Mouse (Mus musculus): Measurements from ENCODE around the gene Gtf3c1.
A peak's percentile ranks its signal among the peaks of the same experiment; 100 is the strongest.

Gtf3c1 gene

GRCm38 (mm10) chr7:125707593-125708022 is at the start of gene Gtf3c1, which contains the start of gene D430042O09Rik:
Gene Gtf3c1 (minus strand): TSS chr7:125707780.
Gene D430042O09Rik (plus strand): TSS chr7:125707888.
- DNase-seq (ENCODE audit: low read depth, low spot score), result peak; percentile 100

GRCm38 (mm10) chr7:125756806-125757205 is 49.2 kb upstream of the Gtf3c1 start:
- DNase-seq (ENCODE audit: low read depth, low spot score), result no peak

GRCm38 (mm10) chr7:125753326-125753715 is 45.7 kb upstream of the Gtf3c1 start:
- no peak for DNase-seq (ENCODE audit: low read depth, low spot score)

GRCm38 (mm10) chr7:125752699-125753325 is 45.2 kb upstream of the Gtf3c1 start:
- DNase-seq (ENCODE audit: low read depth, low spot score), result no peak

GRCm38 (mm10) chr7:125748186-125748585 is 40.6 kb upstream of the Gtf3c1 start:
- DNase-seq (ENCODE audit: low read depth, low spot score), result peak; percentile 30

GRCm38 (mm10) chr7:125747316-125747690 is 39.7 kb upstream of the Gtf3c1 start:
- DNase-seq (ENCODE audit: low read depth, low spot score), result peak; percentile 13

- no peak for DNase-seq (ENCODE audit: low read depth, low spot score)
Measured at GRCm38 (mm10) chr7:125746621-125747315, 39.2 kb upstream of the Gtf3c1 start.

- no peak for DNase-seq (ENCODE audit: low read depth, low spot score)
Measured at GRCm38 (mm10) chr7:125744774-125745173, 37.2 kb upstream of the Gtf3c1 start.

- no peak for DNase-seq (ENCODE audit: low read depth, low spot score)
Measured at GRCm38 (mm10) chr7:125741271-125741703, 33.7 kb upstream of the Gtf3c1 start.

- DNase-seq (ENCODE audit: low read depth, low spot score), result no peak
Measured at GRCm38 (mm10) chr7:125740521-125740920, 32.9 kb upstream of the Gtf3c1 start.

- DNase-seq (ENCODE audit: low read depth, low spot score), result no peak
Measured at GRCm38 (mm10) chr7:125736366-125737015, 28.9 kb upstream of the Gtf3c1 start.

- no peak for DNase-seq (ENCODE audit: low read depth, low spot score)
Measured at GRCm38 (mm10) chr7:125733791-125734190, 26.2 kb upstream of the Gtf3c1 start.

GRCm38 (mm10) chr7:125731679-125732078 is 24.1 kb upstream of the Gtf3c1 start:
- DNase-seq (ENCODE audit: low read depth, low spot score), result no peak

GRCm38 (mm10) chr7:125723189-125723972 is 15.8 kb upstream of the Gtf3c1 start:
- no peak for DNase-seq (ENCODE audit: low read depth, low spot score)

GRCm38 (mm10) chr7:125722127-125722526 is 14.5 kb upstream of the Gtf3c1 start:
- peak; percentile 15 for DNase-seq (ENCODE audit: low read depth, low spot score)

- no peak for DNase-seq (ENCODE audit: low read depth, low spot score)
Measured at GRCm38 (mm10) chr7:125721033-125721432, 13.5 kb upstream of the Gtf3c1 start.

GRCm38 (mm10) chr7:125720370-125720769 is 12.8 kb upstream of the Gtf3c1 start:
- DNase-seq (ENCODE audit: low read depth, low spot score), result no peak

- DNase-seq (ENCODE audit: low read depth, low spot score), result no peak
Measured at GRCm38 (mm10) chr7:125717612-125718011, 10.0 kb upstream of the Gtf3c1 start.

- no peak for DNase-seq (ENCODE audit: low read depth, low spot score)
Measured at GRCm38 (mm10) chr7:125716724-125717123, 9.1 kb upstream of the Gtf3c1 start.

- DNase-seq (ENCODE audit: low read depth, low spot score), result no peak
Measured at GRCm38 (mm10) chr7:125714803-125715202, 7.2 kb upstream of the Gtf3c1 start.

GRCm38 (mm10) chr7:125713542-125714055 is 6.0 kb upstream of the Gtf3c1 start:
- DNase-seq (ENCODE audit: low read depth, low spot score), result peak; percentile 38

GRCm38 (mm10) chr7:125708100-125708499 is 520 bp upstream of the Gtf3c1 start:
- DNase-seq (ENCODE audit: low read depth, low spot score), result no peak

Data from CD4-positive, CD25-positive, alpha-beta regulatory T cell, adult 2 months (primary cell).